Mouse (Mus musculus): Measurements from ENCODE around the gene Etl4. TPM values are rescaled to one million over a fixed set of nuclear protein-coding genes. Genes with fewer than 3 reads are reported as not detected.

Gene Etl4
- polyA plus RNA-seq, 1 experiment from 2014 or later = 20.0 TPM

DNA sequence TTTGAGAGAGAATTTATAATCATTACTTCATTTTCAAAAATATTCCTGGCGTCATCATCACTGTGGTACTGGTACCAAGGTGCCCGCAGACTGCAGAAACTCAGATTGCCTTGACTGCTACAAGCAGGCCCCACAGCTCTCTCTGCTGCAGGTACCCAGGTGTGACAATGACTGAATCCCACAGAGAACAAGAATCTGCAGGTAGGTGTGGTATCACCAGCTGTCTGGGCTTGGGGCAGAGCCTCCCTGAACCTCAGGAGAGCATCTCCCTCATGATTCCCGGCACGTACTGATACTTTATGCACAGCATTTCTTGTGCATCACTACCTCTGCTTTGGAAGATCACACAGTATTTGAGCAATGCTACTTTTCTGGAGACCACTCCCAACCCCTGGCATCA lies 526.0 kb downstream of the Etl4 start:
- H3K9me3 ChIP-seq = no peaks in the 10 kb centered on the region
- H3K4me3 ChIP-seq = no peak overlapping the region
- DNase-seq (ENCODE audit: extremely low spot score, low spot score) = no peak
- WGBS = 92% methylated on average over 4 of the region's 4 CpGs
- H3K36me3 ChIP-seq (replicated peaks) = no peaks in the 10 kb centered on the region
- H3K27ac ChIP-seq = no peak overlapping the region
- H3K4me1 ChIP-seq = no peaks in the 10 kb centered on the region
- H3K27me3 ChIP-seq (ENCODE audit: poor library complexity, severe bottlenecking) = no peaks in the 10 kb centered on the region

DNA sequence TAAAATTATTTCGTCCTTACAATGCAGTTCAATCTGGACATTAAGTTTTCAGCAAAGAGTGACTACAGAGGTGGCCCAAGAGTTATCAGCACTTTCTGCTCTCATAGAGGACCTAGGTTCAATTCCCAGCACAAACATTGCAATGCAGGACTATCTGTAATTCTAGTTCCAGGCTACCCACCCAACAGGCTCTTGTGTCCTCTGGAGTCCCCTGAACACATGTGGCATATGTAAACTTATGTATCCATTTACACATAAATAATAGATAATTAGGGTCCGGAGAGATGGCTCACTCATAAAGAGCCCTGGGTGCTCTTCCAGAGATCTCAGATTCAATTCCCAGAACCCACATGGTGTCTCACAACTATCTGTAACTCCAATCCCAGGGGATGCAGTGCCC lies 533.2 kb downstream of the Etl4 start:
- Histone ChIP-seq H3K36me3 (replicated peaks) (no peaks in the 10 kb centered on the region), H3K4me1 (no peaks in the 10 kb centered on the region), H3K4me3 (no peak overlapping the region), H3K27ac (no peak overlapping the region), H3K27me3 (ENCODE audit: poor library complexity, severe bottlenecking) (no peaks in the 10 kb centered on the region), H3K9me3 (no peaks in the 10 kb centered on the region)
- WGBS = 88% methylated on average over 2 of the region's 2 CpGs
- DNase-seq (ENCODE audit: extremely low spot score, low spot score) = no peak

DNA sequence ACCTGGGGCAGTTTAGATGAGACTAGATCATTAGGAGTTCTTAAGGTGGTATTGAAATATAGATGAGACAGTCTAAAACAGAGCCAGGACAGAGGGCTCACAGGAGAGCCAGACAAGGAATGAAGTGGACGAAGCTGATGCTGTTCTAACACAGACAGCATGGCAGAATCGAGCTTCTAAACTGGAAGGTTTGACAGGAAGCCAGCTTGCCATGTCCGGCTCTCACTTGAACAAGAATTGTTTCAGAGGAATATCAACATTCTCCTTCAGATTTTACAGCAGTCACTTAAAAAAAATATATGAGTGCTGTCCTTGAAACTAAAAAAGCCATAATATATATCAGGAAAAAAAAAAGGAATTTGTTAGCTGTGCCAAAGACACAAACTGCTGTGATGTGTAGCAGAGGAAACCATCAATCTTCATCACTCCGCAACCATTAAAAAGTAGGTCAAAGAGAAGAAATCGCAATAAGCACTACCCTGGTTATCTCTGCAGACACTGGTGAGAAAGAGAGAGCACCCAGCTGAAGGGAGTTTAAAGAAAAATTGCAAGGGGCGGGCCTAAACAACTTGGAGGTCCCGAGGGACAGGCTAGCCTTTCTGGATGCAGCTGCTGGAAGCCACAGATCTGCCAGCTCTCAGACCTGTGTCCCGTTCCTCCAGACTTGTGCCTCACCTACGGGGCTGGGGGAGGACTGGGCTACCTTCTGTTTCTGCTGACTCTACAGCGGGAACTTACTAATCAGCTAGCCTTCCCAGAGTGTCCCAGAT lies 534.3 kb downstream of the Etl4 start:
- Histone ChIP-seq H3K4me3 (no peak overlapping the region), H3K9me3 (no peaks in the 10 kb centered on the region), H3K27ac (no peak overlapping the region), H3K27me3 (ENCODE audit: poor library complexity, severe bottlenecking) (no peaks in the 10 kb centered on the region), H3K4me1 (no peaks in the 10 kb centered on the region), H3K36me3 (replicated peaks) (no peaks in the 10 kb centered on the region)
- 81% methylated on average over 10 of the region's 10 CpGs for WGBS
- no peak for DNase-seq (ENCODE audit: extremely low spot score, low spot score)

DNA sequence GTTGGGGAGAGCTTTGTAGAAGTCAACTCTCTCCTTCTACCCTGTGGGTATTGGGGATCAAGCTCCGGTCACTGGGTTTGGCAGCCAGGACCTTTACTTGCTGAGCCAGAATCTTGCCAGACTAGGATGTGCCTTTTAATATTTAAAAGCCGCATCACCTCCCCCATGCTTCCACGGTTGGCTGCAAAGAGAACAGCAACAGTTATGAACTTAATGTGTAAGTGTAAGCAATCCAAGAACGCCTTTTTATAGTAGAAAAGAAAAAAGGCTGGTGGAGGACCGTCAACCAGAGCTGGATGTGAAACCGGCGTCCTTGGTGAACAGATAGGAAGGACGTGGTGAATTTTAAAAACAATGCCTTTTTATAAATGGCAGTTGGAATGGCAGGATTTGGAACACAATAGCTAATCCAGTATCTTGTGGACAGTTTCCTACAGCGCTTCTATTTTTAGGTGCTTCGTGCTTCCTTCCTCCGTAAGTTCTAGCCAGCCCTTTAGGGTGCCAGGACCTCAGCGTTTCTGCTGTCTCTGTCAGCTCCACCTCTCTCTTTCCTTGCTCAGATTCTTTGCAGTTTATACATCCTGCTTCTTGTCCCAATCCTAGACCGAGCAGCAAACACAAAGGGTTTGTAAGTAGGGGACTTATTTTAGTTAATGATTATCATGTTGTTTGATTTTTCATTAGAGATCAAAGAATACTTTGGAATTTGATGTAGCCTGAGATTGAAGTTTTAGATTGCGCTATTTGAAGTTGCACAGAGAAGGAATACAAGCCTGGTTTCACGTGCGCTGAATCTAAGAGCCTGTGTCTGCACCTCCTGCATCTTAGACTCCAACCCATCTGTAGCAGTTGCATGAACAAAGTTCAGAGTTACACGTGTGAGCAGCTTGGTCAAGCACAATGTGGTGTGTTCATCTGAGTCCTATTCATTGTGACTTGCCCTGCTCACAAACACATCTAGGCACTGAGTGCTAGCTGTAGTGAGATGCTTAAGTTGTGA lies 535.9 kb downstream of the Etl4 start:
- Histone ChIP-seq H3K9me3 (no peaks in the 10 kb centered on the region), H3K4me1 (no peaks in the 10 kb centered on the region), H3K36me3 (replicated peaks) (no peaks in the 10 kb centered on the region), H3K27me3 (ENCODE audit: poor library complexity, severe bottlenecking) (no peaks in the 10 kb centered on the region), H3K4me3 (no peak overlapping the region), H3K27ac (no peak overlapping the region)
- WGBS = 79% methylated on average over 17 of the region's 17 CpGs
- DNase-seq (ENCODE audit: extremely low spot score, low spot score) = no peak

DNA sequence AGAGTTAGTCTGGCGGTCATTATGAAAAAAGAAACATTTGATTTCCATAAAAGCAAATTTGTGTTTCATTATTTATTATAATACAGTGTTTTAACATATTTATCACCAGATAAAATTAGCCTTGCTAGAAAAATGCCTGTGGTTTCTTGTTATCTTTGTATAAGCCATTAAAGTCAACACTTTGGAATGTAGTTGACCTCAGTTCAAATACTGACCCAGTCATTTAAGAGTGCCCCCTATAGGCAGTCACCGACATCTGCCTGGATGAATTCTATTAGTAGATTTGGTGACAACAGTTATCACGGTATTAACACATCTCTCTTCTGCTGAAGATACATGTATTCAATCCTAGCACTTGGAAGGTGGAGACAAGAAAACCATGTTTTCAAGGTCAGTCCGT lies 536.6 kb downstream of the Etl4 start:
- Histone ChIP-seq H3K4me3 (no peak overlapping the region), H3K27me3 (ENCODE audit: poor library complexity, severe bottlenecking) (no peaks in the 10 kb centered on the region), H3K4me1 (no peaks in the 10 kb centered on the region), H3K27ac (no peak overlapping the region), H3K36me3 (replicated peaks) (no peaks in the 10 kb centered on the region), H3K9me3 (no peaks in the 10 kb centered on the region)
- no peak for DNase-seq (ENCODE audit: extremely low spot score, low spot score)
- WGBS = 81% methylated on average over 4 of the region's 4 CpGs

DNA sequence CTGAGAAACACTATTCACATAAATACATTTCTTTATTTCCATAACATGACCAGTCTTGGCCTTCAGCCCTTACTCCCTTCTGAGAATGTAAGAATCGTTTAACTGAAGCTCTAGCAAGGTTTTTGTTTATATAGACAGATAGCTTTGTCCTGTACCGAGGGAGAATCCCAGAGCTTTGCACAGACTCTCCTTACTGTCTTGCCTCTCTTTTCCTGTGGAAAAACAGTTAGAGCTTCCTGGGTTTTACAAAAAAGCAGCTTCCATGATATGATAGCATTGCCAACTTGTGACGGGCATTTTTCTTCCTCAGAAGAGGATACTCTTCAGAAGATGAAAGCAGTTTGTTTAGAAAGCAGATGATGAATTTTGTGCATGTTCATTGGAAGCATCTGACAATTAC lies 541.4 kb downstream of the Etl4 start:
- Histone ChIP-seq H3K9me3 (no peaks in the 10 kb centered on the region), H3K36me3 (replicated peaks) (no peaks in the 10 kb centered on the region), H3K4me1 (no peaks in the 10 kb centered on the region), H3K4me3 (no peak overlapping the region), H3K27me3 (ENCODE audit: poor library complexity, severe bottlenecking) (no peaks in the 10 kb centered on the region), H3K27ac (no peak overlapping the region)
- DNase-seq (ENCODE audit: extremely low spot score, low spot score) = no peak
- WGBS = 70% methylated on average over 3 of the region's 3 CpGs

DNA sequence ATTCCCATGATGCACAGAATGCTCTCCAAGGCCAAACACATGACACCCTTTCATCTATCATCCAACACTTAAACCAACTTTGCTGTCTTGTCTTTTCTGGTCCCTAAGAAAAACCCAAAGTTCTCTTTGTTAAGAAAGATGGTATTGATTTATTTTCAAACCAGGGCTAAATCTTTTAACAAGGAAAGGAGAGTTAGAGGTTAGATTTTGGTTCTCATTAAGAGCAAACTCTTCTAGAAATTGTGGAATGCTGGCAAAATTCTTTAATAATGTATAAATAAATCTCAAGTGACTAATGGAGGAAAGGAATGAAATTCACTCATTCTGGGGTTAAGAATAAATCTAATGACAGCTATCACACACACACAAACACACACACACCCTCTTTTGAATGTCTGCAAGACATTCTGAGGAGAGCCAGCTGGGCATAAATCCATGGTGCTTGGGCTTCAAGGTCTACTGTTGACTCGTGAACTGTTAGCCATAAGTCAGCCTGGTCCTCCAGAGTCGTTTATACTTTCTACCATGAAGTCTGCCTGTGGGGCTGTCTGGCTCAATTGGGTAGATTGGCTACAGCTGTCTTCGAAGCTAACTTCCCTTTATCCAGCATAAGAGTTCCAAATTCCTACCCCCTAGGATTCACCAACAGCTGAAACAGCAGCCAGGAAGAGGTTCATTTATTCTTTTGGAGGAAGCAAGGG lies 544.1 kb downstream of the Etl4 start:
- H3K27me3 ChIP-seq (ENCODE audit: poor library complexity, severe bottlenecking) = no peaks in the 10 kb centered on the region
- H3K4me3 ChIP-seq = no peak overlapping the region
- 63% methylated on average over 3 of the region's 3 CpGs for WGBS
- no peak overlapping the region for H3K27ac ChIP-seq
- no peaks in the 10 kb centered on the region for H3K4me1 ChIP-seq
- H3K36me3 ChIP-seq (replicated peaks) = no peaks in the 10 kb centered on the region
- H3K9me3 ChIP-seq = no peaks in the 10 kb centered on the region
- DNase-seq (ENCODE audit: extremely low spot score, low spot score) = no peak

DNA sequence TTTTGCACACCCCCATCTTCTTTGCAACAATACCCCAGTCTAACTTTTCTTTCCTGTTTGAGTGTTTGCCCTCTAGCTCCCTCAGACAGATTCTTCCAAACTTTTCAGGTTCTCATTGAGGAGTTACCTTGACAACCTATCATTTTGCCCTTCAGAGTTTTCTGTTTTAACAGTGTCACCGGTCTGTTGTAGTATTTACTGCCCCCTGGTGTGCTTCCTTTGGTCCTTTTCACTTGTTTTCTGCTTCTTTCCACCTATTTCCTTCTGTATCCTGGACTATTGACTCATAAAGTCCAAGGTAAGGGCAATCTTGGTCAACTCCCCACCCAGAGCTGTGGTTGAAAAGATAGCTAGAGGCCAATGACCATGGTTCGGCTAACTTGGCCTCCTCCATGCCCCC lies 569.6 kb downstream of the Etl4 start:
- H3K36me3 ChIP-seq (replicated peaks) = no peaks in the 10 kb centered on the region
- 89% methylated on average over 2 of the region's 2 CpGs for WGBS

DNA sequence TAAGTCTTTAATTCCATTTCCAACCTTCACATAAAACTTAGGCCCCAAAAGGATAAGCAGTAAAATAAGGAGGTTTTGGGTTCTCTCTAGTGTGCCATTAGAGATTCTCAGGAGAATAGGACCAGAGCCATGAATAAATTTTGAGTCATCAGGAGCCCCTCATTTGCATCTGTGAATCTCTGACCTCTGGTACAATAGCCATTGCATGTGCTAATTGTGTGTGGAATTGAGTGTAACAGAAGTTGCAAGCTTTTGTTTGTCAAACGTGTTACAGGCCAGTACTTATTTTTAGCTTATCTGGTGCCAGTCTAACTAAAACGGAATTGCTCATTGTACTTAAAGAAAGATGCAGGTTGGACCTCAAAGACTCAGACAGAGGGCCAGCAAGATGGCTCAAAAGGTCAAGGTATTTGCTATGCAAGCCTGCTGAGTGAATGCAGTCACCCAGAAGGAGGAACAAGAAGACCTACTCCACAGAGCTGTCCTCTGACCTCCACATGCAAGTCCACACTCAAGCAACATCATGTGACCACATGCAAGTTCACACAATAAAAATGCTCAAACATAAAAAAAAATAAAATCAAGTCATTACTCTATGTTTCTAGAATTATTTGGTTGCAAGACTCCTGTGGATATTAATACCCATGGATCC lies 576.7 kb downstream of the Etl4 start:
- WGBS = 34% methylated on average over 2 of the region's 2 CpGs
- DNase-seq (ENCODE audit: extremely low spot score, low spot score) = no peak

More for the DNA sequence above, 569.6 kb downstream of the Etl4 start:
- Histone ChIP-seq H3K4me1 (no peaks in the 10 kb centered on the region), H3K9me3 (no peaks in the 10 kb centered on the region), H3K27me3 (ENCODE audit: poor library complexity, severe bottlenecking) (no peaks in the 10 kb centered on the region), H3K27ac (no peak overlapping the region), H3K4me3 (no peak overlapping the region)
- no peak for DNase-seq (ENCODE audit: extremely low spot score, low spot score)

DNA sequence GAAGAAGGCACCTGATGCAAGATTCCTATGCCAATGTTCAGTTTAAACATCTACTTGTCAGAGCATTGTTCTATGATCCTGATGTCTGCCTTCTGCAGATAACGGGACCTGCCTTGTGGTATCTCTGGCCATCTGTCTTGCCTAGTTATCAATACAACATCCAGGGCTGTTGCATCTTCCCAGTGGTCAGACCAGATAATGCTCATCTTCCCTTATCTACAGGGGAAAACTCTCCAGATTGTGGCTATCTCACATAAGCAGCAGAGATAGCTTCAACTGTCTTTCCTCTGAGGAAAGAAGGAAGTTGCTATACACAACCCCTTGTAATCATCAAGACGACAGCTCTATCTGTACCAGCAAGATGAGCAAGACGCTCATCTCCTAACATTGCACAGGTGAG lies 579.5 kb downstream of the Etl4 start:
- Histone ChIP-seq H3K9me3 (no peaks in the 10 kb centered on the region; the same call in 1 of the 2 replicates), H3K4me1 (peaks cover 5% of the 10 kb centered on the region; the same call in 1 of the 2 replicates), H3K27me3 (ENCODE audit: poor library complexity, severe bottlenecking) (no peaks in the 10 kb centered on the region), H3K4me3 (no peak overlapping the region), H3K27ac (no peak overlapping the region), H3K36me3 (replicated peaks) (no peaks in the 10 kb centered on the region)
- DNase-seq (ENCODE audit: extremely low spot score, low spot score) = no peak
- WGBS = 89% methylated on average over 3 of the region's 3 CpGs

More for the DNA sequence above, 576.7 kb downstream of the Etl4 start:
- no peak overlapping the region for H3K27ac ChIP-seq
- H3K9me3 ChIP-seq = no peaks in the 10 kb centered on the region
- peaks cover 5% of the 10 kb centered on the region; the same call in 1 of the 2 replicates for H3K4me1 ChIP-seq
- H3K36me3 ChIP-seq (replicated peaks) = no peaks in the 10 kb centered on the region
- H3K4me3 ChIP-seq = no peak overlapping the region
- no peaks in the 10 kb centered on the region for H3K27me3 ChIP-seq (ENCODE audit: poor library complexity, severe bottlenecking)

DNA sequence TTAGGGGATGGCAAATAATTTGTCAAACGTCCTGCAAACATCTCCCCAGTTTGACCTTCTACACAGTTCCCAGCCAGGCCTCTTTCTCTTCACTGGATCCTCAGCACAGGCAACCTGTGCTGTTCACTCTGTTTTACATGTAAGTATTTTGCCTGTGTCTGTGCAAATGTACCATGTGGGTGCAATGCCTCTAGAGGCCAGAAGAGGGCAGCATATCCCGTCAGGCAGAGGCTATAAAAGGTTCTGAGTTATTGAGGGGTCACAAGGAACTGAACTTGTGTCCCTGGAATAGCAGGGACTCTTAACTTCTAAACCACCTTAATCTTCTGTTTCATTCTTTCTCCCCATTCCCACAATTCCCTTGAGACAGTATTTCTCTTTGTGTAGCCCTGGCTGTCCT lies 582.5 kb downstream of the Etl4 start:
- no peak for DNase-seq (ENCODE audit: extremely low spot score, low spot score)
- no peak overlapping the region for H3K27ac ChIP-seq
- H3K4me1 ChIP-seq = peaks cover 9% of the 10 kb centered on the region
- no peaks in the 10 kb centered on the region; the same call in 1 of the 2 replicates for H3K9me3 ChIP-seq
- 52% methylated on average over 2 of the region's 2 CpGs for WGBS
- no peaks in the 10 kb centered on the region for H3K36me3 ChIP-seq (replicated peaks)
- H3K27me3 ChIP-seq (ENCODE audit: poor library complexity, severe bottlenecking) = no peaks in the 10 kb centered on the region
- H3K4me3 ChIP-seq = no peak overlapping the region

DNA sequence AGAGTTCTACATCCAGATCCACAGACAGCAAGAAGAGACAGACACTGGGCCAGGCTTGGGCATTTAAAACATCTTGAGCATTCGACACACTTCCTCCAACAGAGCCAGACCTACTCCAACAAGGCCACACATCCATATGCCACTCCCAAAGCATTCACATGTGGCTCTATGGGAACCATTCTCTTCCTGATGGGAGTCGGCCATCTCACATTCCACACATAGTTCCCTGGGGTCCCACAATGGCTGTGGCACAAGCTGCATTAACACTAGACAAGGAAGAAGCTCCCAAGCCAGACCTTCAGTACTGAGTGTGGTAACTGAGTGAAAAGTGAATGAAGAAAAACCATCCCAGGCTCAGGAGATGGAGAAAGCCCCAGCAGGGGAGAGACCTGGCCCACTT lies 584.2 kb downstream of the Etl4 start:
- H3K27me3 ChIP-seq (ENCODE audit: poor library complexity, severe bottlenecking) = no peaks in the 10 kb centered on the region
- 83% methylated on average over 2 of the region's 2 CpGs for WGBS
- no peaks in the 10 kb centered on the region for H3K36me3 ChIP-seq (replicated peaks)
- H3K9me3 ChIP-seq = no peaks in the 10 kb centered on the region; the same call in 1 of the 2 replicates
- no peak overlapping the region for H3K27ac ChIP-seq
- no peak for DNase-seq (ENCODE audit: extremely low spot score, low spot score)
- H3K4me3 ChIP-seq = no peak overlapping the region
- H3K4me1 ChIP-seq = peaks cover 9% of the 10 kb centered on the region

Data from forebrain, embryonic 10.5 days (tissue).